Mouse (Mus musculus): ENCODE results near the gene Rmnd5a. TPM values are rescaled to one million over a fixed set of nuclear protein-coding genes. Genes with fewer than 3 reads are reported as not detected.

Rmnd5a gene
- polyA plus RNA-seq (2014; fragmentation: Illumina TruSeq; extraction: RNeasy Lipid Tissue Mini Kit (QIAGEN cat#74804); ENCODE audit: low read depth, low replicate concordance), result 60.7 TPM

DNA sequence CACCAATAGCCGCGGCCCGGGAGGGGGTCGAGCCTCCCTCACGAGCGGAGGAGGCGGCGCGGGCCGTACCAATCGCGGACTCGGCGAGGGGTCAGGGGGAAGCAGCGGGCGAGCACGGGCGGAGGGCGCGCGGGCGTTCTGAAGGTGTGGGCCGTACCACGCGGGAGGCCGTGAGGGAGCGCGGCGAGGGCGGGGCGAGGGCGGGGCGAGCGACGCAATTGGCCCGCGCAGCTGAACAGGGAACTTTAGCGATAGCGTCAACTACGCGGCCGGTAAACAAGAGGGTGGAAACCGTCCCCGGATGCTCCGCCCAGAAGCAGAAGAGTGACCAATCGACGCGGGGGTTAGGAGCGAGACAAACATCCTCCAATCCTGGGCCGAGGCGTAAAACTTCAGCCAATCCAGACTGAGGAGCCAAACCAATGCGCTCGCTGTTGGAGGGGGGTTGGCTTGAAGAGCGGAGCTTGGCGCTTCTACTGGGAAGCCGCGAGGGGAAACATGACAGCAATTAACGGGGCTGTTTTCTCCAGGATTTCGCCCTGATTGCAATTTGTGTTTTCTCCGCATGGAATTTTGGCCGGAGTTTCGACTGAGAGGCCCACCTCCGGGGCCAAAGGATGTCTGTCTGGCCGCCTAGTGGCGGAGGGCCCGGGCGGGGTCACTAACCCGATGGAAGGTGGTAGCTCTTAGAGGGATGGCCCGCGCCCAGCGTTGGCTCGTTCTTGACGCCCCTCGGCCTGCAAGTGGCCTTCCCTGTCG, at the start of gene Rmnd5a:
TSS of gene Rmnd5a (minus strand) at position 146 of the 759 bp plus-strand sequence.

DNA sequence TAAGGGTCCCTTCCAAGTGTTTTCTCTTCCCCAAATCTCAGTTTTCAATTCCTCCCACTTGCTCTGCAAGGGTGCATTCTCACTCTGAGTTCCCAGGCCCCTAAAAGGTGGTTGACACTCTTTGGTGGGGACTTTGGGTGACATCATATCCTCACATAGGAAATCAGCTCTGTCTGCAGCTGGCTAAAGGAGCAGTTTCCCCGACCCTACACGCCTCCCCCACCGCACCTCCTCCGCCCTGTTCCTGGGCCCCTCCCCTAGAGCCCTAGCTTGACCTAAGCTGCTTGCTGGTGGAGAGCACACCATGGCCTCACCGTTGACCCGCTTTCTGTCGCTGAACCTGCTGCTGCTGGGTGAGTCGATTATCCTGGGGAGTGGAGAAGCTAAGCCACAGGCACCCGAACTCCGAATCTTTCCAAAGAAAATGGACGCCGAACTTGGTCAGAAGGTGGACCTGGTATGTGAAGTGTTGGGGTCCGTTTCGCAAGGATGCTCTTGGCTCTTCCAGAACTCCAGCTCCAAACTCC, 67.1 kb downstream of the Rmnd5a start, which contains the start of gene Cd8a:
TSS of gene Cd8a (plus strand) at position 179 of the 527 bp plus-strand sequence.

Other genes with a start within 250 kb of the Rmnd5a start
- gene Fabp1, start 240.8 kb downstream of the Rmnd5a start, polyA plus RNA-seq (2014; fragmentation: Illumina TruSeq; extraction: RNeasy Lipid Tissue Mini Kit (QIAGEN cat#74804); ENCODE audit: low read depth, low replicate concordance), result 2.6 TPM
- gene Krcc1, start 169.0 kb downstream of the Rmnd5a start, polyA plus RNA-seq (2014; fragmentation: Illumina TruSeq; extraction: RNeasy Lipid Tissue Mini Kit (QIAGEN cat#74804); ENCODE audit: low read depth, low replicate concordance), result 441 TPM
- gene Smyd1, start 118.4 kb downstream of the Rmnd5a start, polyA plus RNA-seq (2014; fragmentation: Illumina TruSeq; extraction: RNeasy Lipid Tissue Mini Kit (QIAGEN cat#74804); ENCODE audit: low read depth, low replicate concordance), result 11.7 TPM
- gene Cd8b1, start 117.8 kb downstream of the Rmnd5a start, polyA plus RNA-seq (2014; fragmentation: Illumina TruSeq; extraction: RNeasy Lipid Tissue Mini Kit (QIAGEN cat#74804); ENCODE audit: low read depth, low replicate concordance), result 0.60 TPM
- not detected for gene Cd8a, start 67.2 kb downstream of the Rmnd5a start, polyA plus RNA-seq (2014; fragmentation: Illumina TruSeq; extraction: RNeasy Lipid Tissue Mini Kit (QIAGEN cat#74804); ENCODE audit: low read depth, low replicate concordance)
- 24.8 TPM for gene Rnf103, start 53.3 kb upstream of the Rmnd5a start, polyA plus RNA-seq (2014; fragmentation: Illumina TruSeq; extraction: RNeasy Lipid Tissue Mini Kit (QIAGEN cat#74804); ENCODE audit: low read depth, low replicate concordance)
- gene Chmp3, start 103.2 kb upstream of the Rmnd5a start, polyA plus RNA-seq (2014; fragmentation: Illumina TruSeq; extraction: RNeasy Lipid Tissue Mini Kit (QIAGEN cat#74804); ENCODE audit: low read depth, low replicate concordance), result 82.3 TPM
- 207 TPM for gene Kdm3a, start 192.4 kb upstream of the Rmnd5a start, polyA plus RNA-seq (2014; fragmentation: Illumina TruSeq; extraction: RNeasy Lipid Tissue Mini Kit (QIAGEN cat#74804); ENCODE audit: low read depth, low replicate concordance)

Data from testis, adult 10 weeks (tissue).